Mouse (Mus musculus) hindbrain, postnatal 0 days (tissue): ENCODE data around the gene Acvr1. TPM values are rescaled to one million over a fixed set of nuclear protein-coding genes. Genes with fewer than 3 reads are reported as not detected.

Source experiments
- ATAC-seq: fragments of 200-750 bp; cut with Nextera tagmentation; 2 replicates; pipeline ENCODE4 v1.8.0; 2017; ENCODE audit warnings: mild to moderate bottlenecking, moderate TSS enrichment, moderate library complexity
- DNase-seq: peaks from one replicate; pipeline ENCODE4 v3.0.0-alpha.2; 2015; ENCODE audit warnings: low spot score
- H3K27ac ChIP-seq: fragments of 300-500 bp; sonication (generic); 2 replicates; pipeline ENCODE4 v1.5.1; 2014; ENCODE audit warnings: mild to moderate bottlenecking
- H3K27me3 ChIP-seq: fragments of 300-500 bp; sonication (generic); 2 replicates; pipeline ENCODE4 v1.6.1; 2014; ENCODE audit warnings: low read length, mixed read lengths; ENCODE audit not compliant: insufficient read depth
- H3K36me3 ChIP-seq: fragments of 300-500 bp; sonication (generic); 2 replicates; pipeline ENCODE4 v1.6.1; 2014; ENCODE audit warnings: low read length, mixed read lengths; ENCODE audit not compliant: insufficient read depth
- H3K4me1 ChIP-seq: fragments of 300-500 bp; sonication (generic); 2 replicates; pipeline ENCODE4 v1.6.1; 2014; ENCODE audit warnings: antibody characterized with exemption, low read length, mixed read lengths; ENCODE audit not compliant: insufficient read depth
- H3K4me2 ChIP-seq: fragments of 300-500 bp; sonication (generic); 2 replicates; pipeline ENCODE4 v1.6.1; 2014; ENCODE audit warnings: low read depth, mild to moderate bottlenecking, low read length, moderate library complexity, mixed read lengths
- H3K4me3 ChIP-seq: fragments of 300-500 bp; sonication (generic); 2 replicates; pipeline ENCODE4 v1.5.1; 2014; ENCODE audit warnings: low read length
- H3K9ac ChIP-seq: fragments of 300-500 bp; sonication (generic); replicated peaks from 2 replicates; pipeline ENCODE4 v1.6.1; 2014; ENCODE audit warnings: mild to moderate bottlenecking, low read length, moderate library complexity, mixed read lengths
- H3K9me3 ChIP-seq: fragments of 300-500 bp; sonication (generic); 2 replicates; pipeline ENCODE4 v1.6.1; 2016; ENCODE audit warnings: low read length, mixed read lengths
- CTCF ChIP-seq: IDR thresholded peaks from 2 replicates; pipeline ENCODE4 v1.5.1; 2016; ENCODE audit warnings: antibody characterized with exemption, control low read depth, low read depth
- WGBS: fragments of 180-500 bp; shearing (Covaris S2); extraction: QIAGEN DNeasy Blood & Tissue Kit; methylation state at CpG from one replicate; pipeline ENCODE4 v1.1.7; 2014; 5-methylcytosine and 5-hydroxymethylcytosine counted together
- polyA plus RNA-seq: library from polyadenylated mRNA; unstranded; fragments of >200 nt; fragmentation: Nextera tagmentation; extraction: Ambion mirVana; gene quantifications from 2 replicates; pipeline ENCODE4 v1.2.1, GENCODE M21; 2015
- total RNA-seq: library from RNA; depleted of rRNA; stranded (reverse); fragments of >200 nt; gene quantifications from 2 replicates; pipeline ENCODE4 v1.2.3, GENCODE M21; 2014

The Acvr1 gene
- total and polyA plus RNA-seq, 2 experiments from 2014 or later = 4.9 to 12.5 TPM

GRCm38 (mm10) chr2:58562137-58562536 lies 4.8 kb downstream of the Acvr1 start:
- ATAC-seq = no peak
- 60% methylated on average over 4 of the region's 4 CpGs for WGBS
- Histone ChIP-seq H3K27ac (no peak overlapping the region), H3K36me3 (no peaks in the 10 kb centered on the region), H3K9ac (no peak overlapping the region), H3K9me3 (no peaks in the 10 kb centered on the region), H3K27me3 (no peaks in the 10 kb centered on the region), H3K4me3 (no peak overlapping the region), H3K4me1 (peaks cover 12% of the 10 kb centered on the region), H3K4me2 (no peak overlapping the region)
- no peak for TF ChIP-seq CTCF
- no peak for DNase-seq

GRCm38 (mm10) chr2:58557045-58557845 lies 9.7 kb downstream of the Acvr1 start:
- H3K4me1 ChIP-seq = no peaks in the 10 kb centered on the region
- no peaks in the 10 kb centered on the region for H3K36me3 ChIP-seq
- TF ChIP-seq CTCF = no peak
- 80% methylated on average over 9 of the region's 9 CpGs for WGBS
- ATAC-seq (no peak), DNase-seq (no peak)
- H3K27me3 ChIP-seq = no peaks in the 10 kb centered on the region
- H3K4me3 ChIP-seq = no peak overlapping the region
- no peak overlapping the region for H3K4me2 ChIP-seq
- no peak overlapping the region for H3K27ac ChIP-seq
- H3K9ac ChIP-seq = no peak overlapping the region
- H3K9me3 ChIP-seq = no peaks in the 10 kb centered on the region

DNA sequence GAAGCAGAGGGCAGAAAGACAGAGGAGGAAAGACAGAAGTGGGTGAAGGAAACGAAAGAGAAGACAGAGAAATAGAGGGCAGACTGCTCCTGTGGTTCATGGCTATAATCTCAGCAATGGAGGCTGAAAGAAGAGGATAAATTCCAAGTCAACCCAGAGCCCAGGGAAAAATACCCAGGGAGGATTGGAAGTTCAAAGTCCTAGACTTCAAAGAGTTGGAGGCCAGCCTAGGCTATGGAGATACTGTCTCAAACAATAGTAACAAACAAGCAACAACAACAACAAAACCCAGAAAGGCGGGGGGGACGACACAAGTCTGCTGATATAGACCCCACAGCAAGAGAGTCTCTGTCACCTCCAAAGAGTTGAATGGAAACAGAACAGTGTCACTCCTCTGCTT lies 14.7 kb downstream of the Acvr1 start:
- H3K4me3 ChIP-seq = no peak overlapping the region
- no peak for TF ChIP-seq CTCF
- 37% methylated on average over 3 of the region's 3 CpGs for whole genome bisulfite sequencing
- peaks cover 9% of the 10 kb centered on the region; the same call in 1 of the 2 replicates for H3K4me1 ChIP-seq
- H3K4me2 ChIP-seq = no peak overlapping the region
- no peaks in the 10 kb centered on the region for H3K9me3 ChIP-seq
- H3K36me3 ChIP-seq = no peaks in the 10 kb centered on the region
- no peak for ATAC-seq
- H3K27me3 ChIP-seq = no peaks in the 10 kb centered on the region
- no peak overlapping the region for H3K9ac ChIP-seq
- no peak overlapping the region for H3K27ac ChIP-seq
- DNase-seq = no peak

DNA sequence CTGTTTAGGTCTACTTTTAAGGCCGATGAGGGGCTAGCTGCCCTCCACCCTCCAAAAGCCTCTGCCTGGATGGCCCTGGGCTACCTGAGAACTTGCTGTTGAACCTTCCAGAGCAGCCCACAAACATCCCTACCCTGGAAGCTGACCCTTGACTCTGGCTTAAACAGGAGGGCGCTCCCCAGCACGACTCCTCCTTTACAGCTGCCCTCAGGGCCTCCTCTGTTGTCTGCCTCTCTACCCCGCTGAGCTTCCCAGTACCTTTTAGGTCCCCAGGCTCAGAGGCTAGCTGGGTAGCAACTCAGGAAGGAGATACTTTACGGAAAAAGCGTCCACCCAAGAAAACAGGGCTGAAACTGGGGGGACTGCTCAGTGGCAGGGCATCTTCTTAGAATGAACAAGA lies 15.1 kb downstream of the Acvr1 start:
- H3K36me3 ChIP-seq = no peaks in the 10 kb centered on the region
- H3K9ac ChIP-seq = no peak overlapping the region
- no peak overlapping the region for H3K27ac ChIP-seq
- H3K27me3 ChIP-seq = no peaks in the 10 kb centered on the region
- ATAC-seq (no peak), DNase-seq (no peak)
- H3K4me1 ChIP-seq = peaks cover 9% of the 10 kb centered on the region; the same call in 1 of the 2 replicates
- 49% methylated on average over 6 of the region's 6 CpGs for WGBS
- no peak for TF ChIP-seq CTCF
- H3K4me2 ChIP-seq = no peak overlapping the region
- no peaks in the 10 kb centered on the region for H3K9me3 ChIP-seq
- no peak overlapping the region for H3K4me3 ChIP-seq

- Histone ChIP-seq H3K4me2 (no peak overlapping the region), H3K9ac (no peak overlapping the region), H3K27me3 (no peaks in the 10 kb centered on the region), H3K27ac (no peak overlapping the region), H3K36me3 (no peaks in the 10 kb centered on the region), H3K4me3 (no peak overlapping the region), H3K4me1 (peaks cover 9% of the 10 kb centered on the region; the same call in 1 of the 2 replicates), H3K9me3 (no peaks in the 10 kb centered on the region)
- WGBS = 45% methylated on average over 9 of the region's 9 CpGs
- DNase-seq (peak; percentile 51), ATAC-seq (peak; percentile 74)
- no peak for TF ChIP-seq CTCF
These were observed 16.5 kb downstream of the Acvr1 start for GRCm38 (mm10) chr2:58550488-58550887.

GRCm38 (mm10) chr2:58549960-58550359 lies 17.0 kb downstream of the Acvr1 start:
- Histone ChIP-seq H3K27ac (no peak overlapping the region), H3K4me3 (no peak overlapping the region), H3K4me1 (peaks cover 9% of the 10 kb centered on the region; the same call in 1 of the 2 replicates), H3K27me3 (no peaks in the 10 kb centered on the region), H3K9me3 (no peaks in the 10 kb centered on the region), H3K9ac (no peak overlapping the region), H3K4me2 (no peak overlapping the region), H3K36me3 (no peaks in the 10 kb centered on the region)
- no peak for TF ChIP-seq CTCF
- no peak for ATAC-seq
- WGBS = 52% methylated on average over 6 of the region's 6 CpGs
- no peak for DNase-seq

DNA sequence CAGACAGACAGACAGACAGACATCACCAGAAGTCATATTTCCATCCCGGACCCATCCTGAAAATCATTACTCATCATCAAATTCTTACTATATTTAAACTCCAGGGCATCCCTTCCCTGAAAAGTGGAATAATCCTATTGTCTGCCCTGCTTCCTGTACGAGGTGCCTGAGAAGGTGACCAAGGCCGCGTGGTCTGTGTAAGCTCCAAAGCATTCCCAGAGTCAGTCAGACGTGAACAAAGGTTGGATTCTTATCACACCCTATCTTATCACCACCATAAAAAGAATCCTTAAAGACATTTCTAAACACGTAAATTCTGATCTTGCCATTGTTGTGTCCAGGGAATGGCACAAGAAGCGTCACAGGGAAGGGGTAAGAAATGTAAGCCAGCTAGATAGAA lies 18.0 kb downstream of the Acvr1 start:
- Histone ChIP-seq H3K4me1 (peaks cover 9% of the 10 kb centered on the region; the same call in 1 of the 2 replicates), H3K4me2 (no peak overlapping the region), H3K27ac (no peak overlapping the region), H3K27me3 (no peaks in the 10 kb centered on the region), H3K9me3 (no peaks in the 10 kb centered on the region), H3K9ac (no peak overlapping the region), H3K36me3 (no peaks in the 10 kb centered on the region), H3K4me3 (no peak overlapping the region)
- ATAC-seq (no peak), DNase-seq (no peak)
- 84% methylated on average over 7 of the region's 7 CpGs for WGBS
- no peak for TF ChIP-seq CTCF
